Mouse (Mus musculus): ENCODE measurements at regions not wholly inside any gene's neighbourhood (a gene's known extent, or its start where the extent isn't known, plus 50 kb on each side); places are given as distances from the start of the nearest gene placed in this dataset.
A peak's percentile ranks its signal among the peaks of the same experiment; 100 is the strongest.

DNA sequence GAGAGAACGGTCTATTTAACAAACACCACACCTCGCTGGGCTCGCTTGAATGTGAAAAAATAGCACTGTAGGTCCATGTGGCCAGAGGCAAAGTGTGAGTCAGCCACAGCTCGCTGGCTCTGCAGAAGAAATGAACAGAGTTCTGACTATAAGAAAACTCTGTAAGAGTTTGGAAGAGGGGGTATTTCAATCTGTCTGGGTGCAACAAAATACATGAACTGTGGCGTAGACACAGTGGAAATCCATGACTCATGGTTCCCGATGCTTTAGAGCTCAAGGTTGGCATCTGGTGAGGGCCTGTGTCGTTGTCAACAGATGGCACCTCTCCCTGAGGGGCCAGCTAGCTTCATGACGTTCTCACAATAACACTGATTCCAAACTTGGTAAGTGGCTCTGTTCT, 1147.4 kb upstream of the Gulo start:
- no peaks in the 10 kb centered on the region for H3K27me3 ChIP-seq
- peak; percentile 77 for ATAC-seq
- ChIA-PET CTCF (interaction anchor here (0.7 to 2.4 kb wide), 4 partner anchors 14 to 84 kb away, joined by 3 to 13 read pairs (median 4); no protein-coding TSS in a partner anchor), POLR2A (no interaction called here)
- TF ChIP-seq CTCF (IDR thresholded peaks at IDR 0.05), result no peak
- in situ Hi-C loops (cut with MboI; ENCODE audit: low pct_unique_long_range_greater_than_20kb), result no loop called here
- DNase-seq (ENCODE audit: low read depth, low spot score), result peak; percentile 67

DNA sequence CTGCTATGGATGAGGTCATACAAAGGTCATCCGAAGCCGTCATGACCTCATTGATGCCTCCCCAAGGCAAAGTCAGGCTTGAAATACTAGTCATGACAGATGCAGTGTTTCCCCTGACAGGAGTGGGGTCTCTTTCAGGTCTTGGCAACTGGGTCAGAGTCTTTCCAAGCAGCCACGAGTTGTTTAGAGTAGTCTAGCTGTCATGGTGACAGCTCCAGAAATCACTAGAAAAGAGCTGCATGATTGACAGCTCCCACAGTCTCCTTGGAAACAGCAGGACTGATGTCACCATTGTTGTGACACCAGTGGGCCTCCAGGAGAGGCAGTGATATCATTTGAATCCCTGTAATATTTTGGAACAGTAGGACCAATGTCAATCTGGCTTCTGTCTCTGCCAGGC, 1144.6 kb upstream of the Gulo start:
- DNase-seq (ENCODE audit: low read depth, low spot score), result no peak
- CTCF ChIA-PET, result no interaction called here

DNA sequence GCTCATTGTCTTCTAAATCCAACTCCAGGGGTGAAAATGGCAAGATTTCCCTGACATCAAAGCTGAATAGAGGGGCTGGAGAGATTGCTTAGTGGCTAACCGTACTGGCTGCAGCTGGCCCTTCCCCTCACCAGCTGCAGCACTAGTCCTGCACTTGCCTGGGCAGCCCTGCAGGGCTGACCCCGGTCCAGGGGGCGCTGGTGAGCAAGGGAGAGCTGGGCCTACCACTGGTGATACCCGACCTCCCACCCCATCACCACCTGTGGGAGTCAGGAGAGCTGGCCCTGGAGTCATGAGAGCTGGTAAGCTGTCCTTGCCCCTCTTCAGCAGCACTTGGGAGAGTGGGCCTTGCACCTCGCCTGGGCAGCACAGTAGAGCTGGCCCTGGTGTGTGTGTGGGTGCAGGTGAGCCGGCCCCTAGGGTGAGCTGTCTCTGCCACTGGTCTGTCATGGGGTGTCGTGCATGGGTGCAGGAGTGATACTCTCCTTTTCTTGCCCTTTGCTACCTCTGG, 1141.0 kb upstream of the Gulo start:
- H3K27me3 ChIP-seq, result no peaks in the 10 kb centered on the region
- in situ Hi-C loops (cut with MboI; ENCODE audit: low pct_unique_long_range_greater_than_20kb), result no loop called here
- POLR2A ChIA-PET, result interaction anchor here (1.6 kb wide), 1 partner anchor 10 kb away, joined by 3 read pairs; no protein-coding TSS in a partner anchor
- peak; percentile 27 for TF ChIP-seq CTCF (IDR thresholded peaks at IDR 0.05)
- DNase-seq (ENCODE audit: low read depth, low spot score) (no peak), ATAC-seq (no peak)
- CTCF ChIA-PET, result interaction anchor here (1.3 to 1.6 kb wide), 2 partner anchors 20 to 38 kb away, joined by 3 to 4 read pairs; no protein-coding TSS in a partner anchor

More for the DNA sequence above, 1144.6 kb upstream of the Gulo start:
- POLR2A ChIA-PET, result no interaction called here
- no peak for TF ChIP-seq CTCF (IDR thresholded peaks at IDR 0.05)
- in situ Hi-C loops (cut with MboI; ENCODE audit: low pct_unique_long_range_greater_than_20kb), result no loop called here
- no peaks in the 10 kb centered on the region for H3K27me3 ChIP-seq
- ATAC-seq, result no peak

DNA sequence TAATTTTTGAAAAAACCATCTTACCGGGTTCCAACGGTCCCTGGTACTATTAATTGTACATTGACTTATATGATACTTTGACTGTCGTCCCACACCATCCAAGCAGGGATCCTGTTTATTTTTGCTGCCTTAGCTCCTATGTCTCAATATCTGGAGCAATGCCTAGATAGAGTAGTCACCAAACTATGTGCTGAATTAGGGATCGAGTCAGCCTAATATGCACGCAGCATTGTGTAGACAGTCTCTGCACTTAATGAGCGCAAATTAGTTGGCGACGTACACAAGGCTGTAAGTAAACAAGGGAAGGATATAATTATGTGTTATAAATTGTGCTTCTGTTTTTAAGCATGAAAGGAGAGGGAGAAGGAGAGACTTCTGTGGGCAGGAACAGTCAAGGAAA, 1140.1 kb upstream of the Gulo start:
- ATAC-seq (no peak), DNase-seq (ENCODE audit: low read depth, low spot score) (no peak)
- CTCF ChIA-PET, result interaction anchor here (0.7 to 1.3 kb wide), 2 partner anchors 21 to 191 kb away, joined by 3 read pairs; no protein-coding TSS in a partner anchor
- H3K27me3 ChIP-seq, result no peaks in the 10 kb centered on the region
- TF ChIP-seq CTCF (IDR thresholded peaks at IDR 0.05), result no peak
- POLR2A ChIA-PET, result interaction anchor here (1.6 kb wide), 1 partner anchor 11 kb away, joined by 3 read pairs; no protein-coding TSS in a partner anchor
- in situ Hi-C loops (cut with MboI; ENCODE audit: low pct_unique_long_range_greater_than_20kb), result no loop called here

DNA sequence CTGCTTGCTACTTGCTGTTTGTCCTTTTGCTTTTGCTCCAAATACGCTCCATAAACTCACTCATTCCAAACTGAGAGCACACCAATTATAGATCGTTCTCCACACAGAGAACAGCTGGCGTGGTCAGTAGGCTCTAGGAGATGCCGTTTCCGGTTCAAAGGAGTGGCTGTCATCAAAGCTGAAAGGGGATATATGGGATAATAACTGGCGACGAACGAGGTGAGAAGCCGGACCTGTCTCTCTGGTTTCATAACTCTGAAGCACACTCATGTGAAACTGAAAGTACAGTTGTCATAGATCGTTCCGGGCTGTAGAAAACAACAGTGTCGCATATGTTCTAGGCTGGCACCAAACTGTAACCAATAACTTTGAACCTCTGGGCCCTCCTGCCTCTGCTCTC, 1137.6 kb upstream of the Gulo start:
- no peaks in the 10 kb centered on the region for H3K27me3 ChIP-seq
- DNase-seq (ENCODE audit: low read depth, low spot score) (no peak), ATAC-seq (no peak)
- ChIA-PET POLR2A (no interaction called here), CTCF (no interaction called here)
- in situ Hi-C loops (cut with MboI; ENCODE audit: low pct_unique_long_range_greater_than_20kb), result no loop called here
- TF ChIP-seq CTCF (IDR thresholded peaks at IDR 0.05), result no peak

DNA sequence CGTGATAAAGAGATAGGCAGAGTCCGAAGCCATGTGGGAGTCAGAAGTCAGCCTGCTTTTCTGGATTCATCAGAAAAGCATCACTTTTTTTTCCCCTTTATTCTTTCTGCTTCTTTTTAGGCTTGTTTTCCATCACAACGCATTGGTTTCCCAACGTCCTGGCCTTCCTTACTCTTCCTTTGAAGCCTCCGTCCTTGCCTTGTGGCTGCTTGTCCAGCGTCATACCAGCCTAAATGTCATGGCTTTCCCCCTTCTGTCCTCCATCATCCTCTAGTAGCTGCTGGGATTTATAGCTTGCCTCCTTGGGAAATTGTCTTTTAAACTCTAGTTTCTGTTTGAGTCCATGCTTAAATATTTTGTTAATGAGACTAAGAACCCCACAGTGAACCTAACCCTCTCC, 1136.0 kb upstream of the Gulo start:
- H3K27me3 ChIP-seq, result no peaks in the 10 kb centered on the region
- DNase-seq (ENCODE audit: low read depth, low spot score) (no peak), ATAC-seq (no peak)
- in situ Hi-C loops (cut with MboI; ENCODE audit: low pct_unique_long_range_greater_than_20kb), result no loop called here
- no peak for TF ChIP-seq CTCF (IDR thresholded peaks at IDR 0.05)
- ChIA-PET CTCF (no interaction called here), POLR2A (no interaction called here)

DNA sequence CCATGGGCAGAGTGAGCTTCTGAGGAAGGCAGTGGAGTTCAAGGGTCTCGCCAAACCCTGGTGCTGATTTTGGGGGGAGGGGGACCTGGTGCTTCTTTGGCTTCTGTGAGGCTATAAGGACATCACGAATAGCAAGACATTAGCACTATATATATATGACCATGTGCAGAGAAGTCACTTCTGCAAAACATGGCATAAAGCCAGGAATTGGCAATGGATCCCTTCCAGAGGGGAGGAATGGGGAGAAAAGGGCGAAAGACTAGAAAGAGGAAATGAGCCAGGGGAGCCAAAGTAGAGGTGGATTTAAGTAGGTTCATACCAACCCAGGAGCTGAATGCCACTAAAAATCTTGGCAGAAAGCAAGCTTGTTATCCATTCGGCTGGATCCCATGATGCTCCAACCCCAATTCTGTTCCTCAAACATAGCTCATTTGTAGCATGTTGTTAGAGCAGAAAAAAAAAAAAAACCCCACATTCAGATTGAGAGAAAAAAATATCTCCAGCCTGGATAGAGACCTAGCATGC, 1135.5 kb upstream of the Gulo start:
- ATAC-seq (no peak), DNase-seq (ENCODE audit: low read depth, low spot score) (no peak)
- CTCF ChIA-PET, result interaction anchor here (1.1 kb wide), 1 partner anchor 37 kb away, joined by 4 read pairs; no protein-coding TSS in a partner anchor
- in situ Hi-C loops (cut with MboI; ENCODE audit: low pct_unique_long_range_greater_than_20kb), result no loop called here
- no peak for TF ChIP-seq CTCF (IDR thresholded peaks at IDR 0.05)
- POLR2A ChIA-PET, result no interaction called here
- no peaks in the 10 kb centered on the region for H3K27me3 ChIP-seq

DNA sequence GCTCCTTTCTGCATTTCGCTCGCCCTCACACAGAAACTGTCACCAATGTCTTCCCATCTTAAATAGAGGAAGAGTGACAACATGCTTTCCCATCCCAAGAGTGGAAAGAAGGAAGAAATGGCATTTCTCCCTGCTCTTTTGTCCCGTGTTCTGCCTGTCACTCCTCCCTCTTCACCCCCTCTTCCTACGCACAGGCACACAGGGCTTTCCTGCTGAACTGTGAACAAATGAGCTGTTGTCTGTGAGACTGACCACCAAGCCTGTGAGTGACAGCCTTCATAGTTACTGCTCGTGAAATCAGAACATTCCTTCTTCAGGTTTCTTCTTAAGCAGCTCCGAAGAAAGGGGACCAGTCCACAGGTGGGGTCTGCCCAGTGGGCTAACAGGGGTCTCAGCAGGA, 1134.8 kb upstream of the Gulo start:
- DNase-seq (ENCODE audit: low read depth, low spot score) (no peak), ATAC-seq (no peak)
- no peaks in the 10 kb centered on the region for H3K27me3 ChIP-seq
- ChIA-PET POLR2A (no interaction called here), CTCF (interaction anchor here (1.1 to 1.7 kb wide), 2 partner anchors 37 to 97 kb away, joined by 4 to 7 read pairs; no protein-coding TSS in a partner anchor)
- no peak for TF ChIP-seq CTCF (IDR thresholded peaks at IDR 0.05)
- in situ Hi-C loops (cut with MboI; ENCODE audit: low pct_unique_long_range_greater_than_20kb), result no loop called here

DNA sequence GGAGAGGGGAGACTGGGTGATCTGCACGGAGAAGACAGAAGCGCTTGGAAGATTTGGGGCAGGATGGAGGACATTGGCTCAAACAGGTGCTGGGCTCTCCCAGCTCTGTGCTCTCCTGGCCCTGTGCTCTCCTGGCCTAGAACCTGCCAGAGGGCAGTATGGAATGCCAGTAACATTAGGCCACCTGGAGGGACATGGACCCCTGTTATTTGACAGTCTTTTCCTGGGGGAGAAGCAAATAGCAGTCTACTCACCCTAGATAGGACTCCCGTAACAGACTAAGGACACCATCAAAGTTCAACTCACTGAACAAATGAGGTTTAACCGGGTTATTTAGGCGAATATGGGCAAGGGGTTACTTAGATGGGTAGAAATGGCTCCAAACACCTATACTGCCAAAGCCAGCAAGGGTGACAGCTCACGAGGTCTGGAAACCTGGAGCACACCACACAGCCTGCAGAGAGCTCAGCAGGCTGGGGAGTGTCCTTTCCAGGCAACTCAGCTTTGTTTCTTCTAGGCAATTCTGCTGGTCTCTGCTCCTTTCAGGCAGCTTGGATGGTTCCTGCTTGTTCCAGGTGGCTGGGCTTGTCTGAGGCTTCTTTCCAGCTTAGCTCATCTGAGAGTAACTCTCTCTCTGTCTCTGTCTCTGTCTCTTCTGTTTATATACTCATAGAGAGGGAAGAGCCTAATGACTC, 1133.7 kb upstream of the Gulo start:
- ChIA-PET POLR2A (no interaction called here), CTCF (interaction anchor here (1.1 to 1.7 kb wide), 3 partner anchors 13 to 96 kb away, joined by 3 to 7 read pairs (median 4); no protein-coding TSS in a partner anchor)
- TF ChIP-seq CTCF (IDR thresholded peaks at IDR 0.05), result no peak
- H3K27me3 ChIP-seq, result no peaks in the 10 kb centered on the region
- in situ Hi-C loops (cut with MboI; ENCODE audit: low pct_unique_long_range_greater_than_20kb), result no loop called here
- no peak for ATAC-seq
- no peak for DNase-seq (ENCODE audit: low read depth, low spot score)

DNA sequence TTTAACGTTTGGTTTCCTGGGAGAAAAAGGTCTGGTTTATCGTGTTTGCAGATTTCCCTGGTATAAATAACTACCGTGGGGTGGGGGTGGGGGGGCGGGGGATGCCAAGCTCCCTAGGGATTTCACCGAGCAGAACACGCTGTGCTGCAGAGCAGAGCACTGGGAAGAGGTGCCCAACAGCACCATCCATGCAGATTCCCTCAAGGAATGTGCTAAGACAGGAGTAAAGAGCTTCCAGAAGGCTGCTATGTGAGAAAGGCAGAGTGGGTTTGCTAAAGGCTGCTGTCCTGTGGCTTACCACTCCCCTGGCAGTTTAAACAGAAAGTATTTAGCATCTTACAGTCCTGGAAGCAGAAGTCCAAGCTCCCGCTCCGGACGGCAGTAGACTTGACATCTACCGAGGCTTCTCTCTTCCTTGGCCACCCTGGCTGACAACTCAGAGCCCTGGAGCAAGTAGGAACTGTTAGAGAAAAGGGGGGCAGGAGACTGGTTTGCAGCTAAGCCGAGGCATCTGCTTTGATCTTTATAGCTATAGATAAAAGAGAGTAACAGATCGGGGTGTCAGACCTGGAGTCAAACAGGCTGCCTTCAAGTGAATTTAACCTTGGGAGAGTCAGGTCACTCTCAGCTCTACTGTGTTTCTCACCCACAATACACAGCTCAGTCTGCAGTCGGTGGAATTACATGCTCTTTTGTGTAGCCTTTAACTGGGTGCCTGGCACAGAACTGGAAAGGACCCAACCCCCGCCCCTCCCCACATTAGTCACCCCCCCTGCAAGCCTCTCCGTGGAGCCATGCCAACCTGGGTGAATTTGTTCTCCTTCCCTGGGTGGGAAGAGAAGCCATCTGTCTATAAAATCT, 1132.8 kb upstream of the Gulo start:
- H3K27me3 ChIP-seq, result no peaks in the 10 kb centered on the region
- ChIA-PET POLR2A (interaction anchor here (0.8 to 1.2 kb wide), 2 partner anchors 12 to 25 kb away, joined by 3 to 4 read pairs; no protein-coding TSS in a partner anchor), CTCF (interaction anchor here (1.1 to 1.4 kb wide), 2 partner anchors 13 to 14 kb away, joined by 3 to 4 read pairs; no protein-coding TSS in a partner anchor)
- no peak for ATAC-seq
- DNase-seq (ENCODE audit: low read depth, low spot score), result no peak
- in situ Hi-C loops (cut with MboI; ENCODE audit: low pct_unique_long_range_greater_than_20kb), result no loop called here
- no peak for TF ChIP-seq CTCF (IDR thresholded peaks at IDR 0.05)

All from Patski (cell line).